Mouse (Mus musculus): ENCODE data around the gene Usp9x. TPM values are rescaled to one million over a fixed set of nuclear protein-coding genes. Genes with fewer than 3 reads are reported as not detected.
A peak's percentile ranks its signal among the peaks of the same experiment; 100 is the strongest.

Usp9x gene
- total and polyA plus RNA-seq, 2 experiments from 2014 or later = 29.0 to 259 TPM

- Histone ChIP-seq H3K4me1 (ENCODE audit: insufficient read depth, low read length) (no peaks in the 10 kb centered on the region), H3K27ac (peak overlapping the region; percentile 96), H3K36me3 (ENCODE audit: insufficient read depth, low read length) (no peaks in the 10 kb centered on the region), H3K4me2 (ENCODE audit: low read depth, low read length) (peak overlapping the region; percentile 55), H3K27me3 (ENCODE audit: insufficient read depth, low read length) (no peaks in the 10 kb centered on the region; the same call in 1 of the 2 replicates), H3K4me3 (ENCODE audit: low read length) (peak overlapping the region; percentile 67), H3K9me3 (ENCODE audit: low read length) (no peaks in the 10 kb centered on the region), H3K9ac (replicated peaks; ENCODE audit: low read length) (peak overlapping the region; percentile 90)
- DNase-seq (ENCODE audit: low spot score) = peak; percentile 53
- peak; percentile 6; the same call in 1 of the 2 replicates for ATAC-seq
- WGBS = 30% methylated on average over 54 of the region's 67 CpGs
- TF ChIP-seq CTCF (IDR thresholded peaks at IDR 0.05; ENCODE audit: low read depth) = no peak
Observed at GRCm38 (mm10) chrX:13071776-13072460, 620 bp downstream of the Usp9x start.

GRCm38 (mm10) chrX:13072461-13072982, 1.2 kb downstream of the Usp9x start:
- no peaks in the 10 kb centered on the region for H3K4me1 ChIP-seq (ENCODE audit: insufficient read depth, low read length)
- H3K27me3 ChIP-seq (ENCODE audit: insufficient read depth, low read length) = no peaks in the 10 kb centered on the region; the same call in 1 of the 2 replicates
- WGBS = 18% methylated on average over 65 of the region's 73 CpGs
- H3K9ac ChIP-seq (replicated peaks; ENCODE audit: low read length) = peak overlapping the region; percentile 90
- H3K4me2 ChIP-seq (ENCODE audit: low read depth, low read length) = peak overlapping the region; percentile 55
- no peak for TF ChIP-seq CTCF (IDR thresholded peaks at IDR 0.05; ENCODE audit: low read depth)
- peak; percentile 75 for DNase-seq (ENCODE audit: low spot score)
- H3K4me3 ChIP-seq (ENCODE audit: low read length) = peak overlapping the region; percentile 67
- no peaks in the 10 kb centered on the region for H3K36me3 ChIP-seq (ENCODE audit: insufficient read depth, low read length)
- H3K9me3 ChIP-seq (ENCODE audit: low read length) = no peaks in the 10 kb centered on the region
- ATAC-seq = peak; percentile 52
- H3K27ac ChIP-seq = peak overlapping the region; percentile 96

- Histone ChIP-seq H3K36me3 (ENCODE audit: insufficient read depth, low read length) (no peaks in the 10 kb centered on the region), H3K9me3 (ENCODE audit: low read length) (no peaks in the 10 kb centered on the region), H3K4me2 (ENCODE audit: low read depth, low read length) (no peak overlapping the region), H3K27ac (no peak overlapping the region), H3K4me1 (ENCODE audit: insufficient read depth, low read length) (no peaks in the 10 kb centered on the region), H3K27me3 (ENCODE audit: insufficient read depth, low read length) (no peaks in the 10 kb centered on the region), H3K4me3 (ENCODE audit: low read length) (no peak overlapping the region), H3K9ac (replicated peaks; ENCODE audit: low read length) (no peak overlapping the region)
- 77% methylated on average over 1 of the region's 1 CpGs for WGBS
- 0 out of 2 replicates have a peak, but pooled peaks have one; percentile 8 for TF ChIP-seq CTCF (IDR thresholded peaks at IDR 0.05; ENCODE audit: low read depth)
- no peak for DNase-seq (ENCODE audit: low spot score)
- ATAC-seq = no peak
Observed at GRCm38 (mm10) chrX:13085621-13086020, 14.3 kb downstream of the Usp9x start.

- Histone ChIP-seq H3K27me3 (ENCODE audit: insufficient read depth, low read length) (no peaks in the 10 kb centered on the region; the same call in 1 of the 2 replicates), H3K36me3 (ENCODE audit: insufficient read depth, low read length) (no peaks in the 10 kb centered on the region), H3K4me3 (ENCODE audit: low read length) (no peak overlapping the region), H3K9ac (replicated peaks; ENCODE audit: low read length) (no peak overlapping the region), H3K4me2 (ENCODE audit: low read depth, low read length) (no peak overlapping the region), H3K27ac (no peak overlapping the region), H3K9me3 (ENCODE audit: low read length) (no peaks in the 10 kb centered on the region), H3K4me1 (ENCODE audit: insufficient read depth, low read length) (no peaks in the 10 kb centered on the region)
- DNase-seq (ENCODE audit: low spot score) = no peak
- TF ChIP-seq CTCF (IDR thresholded peaks at IDR 0.05; ENCODE audit: low read depth) = no peak
- WGBS = 75% methylated on average over 1 of the region's 1 CpGs
- no peak for ATAC-seq
Observed at GRCm38 (mm10) chrX:13096985-13097384, 25.7 kb downstream of the Usp9x start.

GRCm38 (mm10) chrX:13206514-13206913, 135.2 kb downstream of the Usp9x start:
- Histone ChIP-seq H3K4me1 (ENCODE audit: insufficient read depth, low read length) (no peaks in the 10 kb centered on the region), H3K4me3 (ENCODE audit: low read length) (no peak overlapping the region), H3K27ac (no peak overlapping the region), H3K4me2 (ENCODE audit: low read depth, low read length) (no peak overlapping the region), H3K9me3 (ENCODE audit: low read length) (no peaks in the 10 kb centered on the region), H3K9ac (replicated peaks; ENCODE audit: low read length) (no peak overlapping the region), H3K27me3 (ENCODE audit: insufficient read depth, low read length) (no peaks in the 10 kb centered on the region), H3K36me3 (ENCODE audit: insufficient read depth, low read length) (no peaks in the 10 kb centered on the region)
- 22% methylated on average over 7 of the region's 7 CpGs for WGBS
- no peak for TF ChIP-seq CTCF (IDR thresholded peaks at IDR 0.05; ENCODE audit: low read depth)
- ATAC-seq (no peak), DNase-seq (ENCODE audit: low spot score) (peak; percentile 18)

GRCm38 (mm10) chrX:13207512-13208341, 136.4 kb downstream of the Usp9x start:
- peak overlapping the region; percentile 50 for H3K4me2 ChIP-seq (ENCODE audit: low read depth, low read length)
- H3K4me3 ChIP-seq (ENCODE audit: low read length) = peak overlapping the region; percentile 24
- WGBS = 27% methylated on average over 23 of the region's 23 CpGs
- H3K27me3 ChIP-seq (ENCODE audit: insufficient read depth, low read length) = no peaks in the 10 kb centered on the region
- H3K9ac ChIP-seq (replicated peaks; ENCODE audit: low read length) = no peak overlapping the region; the same call in 1 of the 2 replicates
- H3K9me3 ChIP-seq (ENCODE audit: low read length) = no peaks in the 10 kb centered on the region
- DNase-seq (ENCODE audit: low spot score) = peak; percentile 96
- no peaks in the 10 kb centered on the region for H3K4me1 ChIP-seq (ENCODE audit: insufficient read depth, low read length)
- TF ChIP-seq CTCF (IDR thresholded peaks at IDR 0.05; ENCODE audit: low read depth) = peak; percentile 96
- H3K27ac ChIP-seq = peak overlapping the region; percentile 45; the same call in 1 of the 2 replicates
- ATAC-seq = peak; percentile 96
- no peaks in the 10 kb centered on the region for H3K36me3 ChIP-seq (ENCODE audit: insufficient read depth, low read length)

Measured in hindbrain, postnatal 0 days (tissue).